Mouse (Mus musculus): ENCODE data around the gene Zfp36l2.

Zfp36l2 gene

GRCm38 (mm10) chr17:84175196-84175595, 12.6 kb downstream of the Zfp36l2 start:
- peak; percentile 2 for DNase-seq

- DNase-seq = peak; percentile 38
Measured at GRCm38 (mm10) chr17:84167377-84167776, 20.4 kb downstream of the Zfp36l2 start.

GRCm38 (mm10) chr17:84166135-84166860, 21.4 kb downstream of the Zfp36l2 start:
- DNase-seq = peak; percentile 4

- peak; percentile 2 for DNase-seq
Measured at GRCm38 (mm10) chr17:84165735-84166134, 22.0 kb downstream of the Zfp36l2 start.

- DNase-seq = peak; percentile 1
Measured at GRCm38 (mm10) chr17:84164146-84164545, 23.6 kb downstream of the Zfp36l2 start.

GRCm38 (mm10) chr17:84163066-84163785, 24.5 kb downstream of the Zfp36l2 start:
- peak; percentile 2 for DNase-seq

- peak; percentile 2 for DNase-seq
Measured at GRCm38 (mm10) chr17:84162211-84162760, 25.5 kb downstream of the Zfp36l2 start.

- peak; percentile 59 for DNase-seq
Measured at GRCm38 (mm10) chr17:84161231-84161854, 26.4 kb downstream of the Zfp36l2 start.

- DNase-seq = peak; percentile 2
Measured at GRCm38 (mm10) chr17:84158891-84159290, 28.9 kb downstream of the Zfp36l2 start.

GRCm38 (mm10) chr17:84158461-84158795, 29.3 kb downstream of the Zfp36l2 start:
- peak; percentile 6 for DNase-seq

GRCm38 (mm10) chr17:84157743-84158460, 29.8 kb downstream of the Zfp36l2 start:
- peak; percentile 6 for DNase-seq

- DNase-seq = peak; percentile 63
Measured at GRCm38 (mm10) chr17:84156748-84157742, 30.7 kb downstream of the Zfp36l2 start.

GRCm38 (mm10) chr17:84156227-84156573, 31.5 kb downstream of the Zfp36l2 start:
- DNase-seq = peak; percentile 24

GRCm38 (mm10) chr17:84155516-84156226, 32.1 kb downstream of the Zfp36l2 start:
- DNase-seq = no peak

GRCm38 (mm10) chr17:84155029-84155338, 32.8 kb downstream of the Zfp36l2 start:
- no peak for DNase-seq

- DNase-seq = peak; percentile 93
Measured at GRCm38 (mm10) chr17:84154302-84155028, 33.3 kb downstream of the Zfp36l2 start.

GRCm38 (mm10) chr17:84152976-84153786, 34.6 kb downstream of the Zfp36l2 start:
- DNase-seq = peak; percentile 85

- DNase-seq = peak; percentile 37
Measured at GRCm38 (mm10) chr17:84152206-84152975, 35.4 kb downstream of the Zfp36l2 start.

- DNase-seq = peak; percentile 52
Measured at GRCm38 (mm10) chr17:84151306-84151705, 36.4 kb downstream of the Zfp36l2 start.

Data from liver (tissue).